8 mouse cellular contexts compared by ENCODE assay signal in genomic region chr8:105265128-105265527, GRCm38 (mm10). TPM values are rescaled to one million over a fixed set of nuclear protein-coding genes. Genes with fewer than 3 reads are reported as not detected.
DNase-seq lines count a peak whose midpoint lies in the region; ATAC-seq and TF ChIP-seq lines count a peak whose summit lies in the region.

No protein-coding gene starts in this region.

- peak overlapping the region; percentile 73 for H3K4me3 ChIP-seq in embryonic facial prominence, embryonic 15.5 days (replicated peaks)
- H3K4me3 ChIP-seq in stomach, embryonic 16.5 days (replicated peaks; ENCODE audit: low read length): peak overlapping the region; percentile 67
- H3K4me3 ChIP-seq in cerebellum, adult 2 months (replicated peaks; ENCODE audit: insufficient read depth, low read depth, low read length): no peak overlapping the region

- H3K27ac ChIP-seq in embryonic facial prominence, embryonic 15.5 days (replicated peaks): no peak overlapping the region
- no peak overlapping the region for H3K27ac ChIP-seq in stomach, embryonic 16.5 days (ENCODE audit: low read length)
- no peak overlapping the region for H3K27ac ChIP-seq in cerebellum, adult 2 months (ENCODE audit: insufficient read depth, low read length)

- no peak for TF ChIP-seq POLR2A in cerebellum, adult 2 months (IDR thresholded peaks at IDR 0.05; ENCODE audit: borderline replicate concordance, insufficient read depth, low read length)

- no peak overlapping the region for H3K9ac ChIP-seq in embryonic facial prominence, embryonic 15.5 days
- H3K9ac ChIP-seq in stomach, embryonic 16.5 days (ENCODE audit: low read length): peak overlapping the region; percentile 72

- no peaks in the 10 kb centered on the region for H3K9me3 ChIP-seq in embryonic facial prominence, embryonic 15.5 days (replicated peaks)
- no peaks in the 10 kb centered on the region for H3K9me3 ChIP-seq in stomach, embryonic 16.5 days (replicated peaks; ENCODE audit: control insufficient read depth, low read length)

- peaks cover 70% of the 10 kb centered on the region for H3K27me3 ChIP-seq in embryonic facial prominence, embryonic 15.5 days
- peaks cover 40% of the 10 kb centered on the region for H3K27me3 ChIP-seq in stomach, embryonic 16.5 days (ENCODE audit: control insufficient read depth, insufficient read depth, low read length)
- no peaks in the 10 kb centered on the region; the same call in 1 of the 2 replicates for H3K27me3 ChIP-seq in cerebellum, adult 2 months (ENCODE audit: control insufficient read depth, insufficient read depth, low read length)

- no peak for ATAC-seq in embryonic facial prominence, embryonic 15.5 days (ENCODE audit: insufficient number of reproducible peaks, low FRiP score, low TSS enrichment, low read depth)
- no peak for ATAC-seq in stomach, embryonic 16.5 days (ENCODE audit: insufficient read depth, low FRiP score)

- DNase-seq in lung, adult 18-20 months: peak; percentile 50 to 68
- DNase-seq in lung, postnatal 14 days: no peak
- DNase-seq in kidney, adult 11 months: peak; percentile 47
- DNase-seq in lung, postnatal 25 days (ENCODE audit: low spot score): peak; percentile 67
- no peak for DNase-seq in cerebellum, adult 2 months
- no peak for DNase-seq in ovary, adult 18-20 months (ENCODE audit: low spot score)

- H3K36me3 ChIP-seq in embryonic facial prominence, embryonic 15.5 days: no peaks in the 10 kb centered on the region
- no peaks in the 10 kb centered on the region for H3K36me3 ChIP-seq in stomach, embryonic 16.5 days (ENCODE audit: control insufficient read depth, insufficient read depth, low read length)

- H3K4me1 ChIP-seq in embryonic facial prominence, embryonic 15.5 days: peaks cover 38% of the 10 kb centered on the region
- H3K4me1 ChIP-seq in stomach, embryonic 16.5 days (ENCODE audit: control insufficient read depth, insufficient read depth, low read length): peaks cover 29% of the 10 kb centered on the region
- 0 out of 2 replicates have a peak, but pooled peaks cover 3% of the 10 kb centered on the region for H3K4me1 ChIP-seq in cerebellum, adult 2 months (ENCODE audit: control insufficient read depth, insufficient read depth, low read length)

- 13% methylated on average over 10 of the region's 10 CpGs for WGBS in embryonic facial prominence, embryonic 15.5 days
- WGBS in stomach, embryonic 16.5 days: 10% methylated on average over 10 of the region's 10 CpGs
- WGBS in cerebellum, adult 2 months: 27% methylated on average over 10 of the region's 10 CpGs

- H3K4me2 ChIP-seq in embryonic facial prominence, embryonic 15.5 days (replicated peaks): peak overlapping the region; percentile 90
- peak overlapping the region; percentile 94 for H3K4me2 ChIP-seq in stomach, embryonic 16.5 days (ENCODE audit: low read depth, low read length)

- TF ChIP-seq CTCF in cerebellum, adult 2 months (IDR thresholded peaks at IDR 0.05; ENCODE audit: borderline replicate concordance, insufficient read depth, low read depth, low read length): no peak

RNA-seq across cellular contexts. Expression of gene Fbxl8, which starts 0.7 kb away (rescaled TPM):
- polyA plus RNA-seq in embryonic facial prominence, embryonic 15.5 days (2015; fragmentation: Nextera tagmentation; extraction: Ambion mirVana): 3.3 and 4.0 TPM in 2 replicates
- 3.4 and 4.7 TPM in 2 replicates for polyA plus RNA-seq in stomach, embryonic 16.5 days (2015; fragmentation: Nextera tagmentation; extraction: Ambion mirVana)
- 1.7 and 2.1 TPM in 2 replicates for polyA plus RNA-seq in cerebellum, adult 2 months (2012; rRNA removed)

RNA-seq across cellular contexts. Expression of gene Tradd, which starts 0.7 kb away (rescaled TPM):
- polyA plus RNA-seq in embryonic facial prominence, embryonic 15.5 days (2015; fragmentation: Nextera tagmentation; extraction: Ambion mirVana): 27.4 and 28.8 TPM in 2 replicates
- polyA plus RNA-seq in stomach, embryonic 16.5 days (2015; fragmentation: Nextera tagmentation; extraction: Ambion mirVana): 32.9 and 36.1 TPM in 2 replicates
- 10.3 and 12.1 TPM in 2 replicates for polyA plus RNA-seq in cerebellum, adult 2 months (2012; rRNA removed)

RNA-seq across cellular contexts. Expression of gene Hsf4, which starts 4.5 kb away (rescaled TPM):
- polyA plus RNA-seq in embryonic facial prominence, embryonic 15.5 days (2015; fragmentation: Nextera tagmentation; extraction: Ambion mirVana): 0.13 and 0.33 TPM in 2 replicates
- polyA plus RNA-seq in stomach, embryonic 16.5 days (2015; fragmentation: Nextera tagmentation; extraction: Ambion mirVana): not detected in 2 replicates
- polyA plus RNA-seq in cerebellum, adult 2 months (2012; rRNA removed): 18.4 and 24.5 TPM in 2 replicates

RNA-seq across cellular contexts. Expression of gene B3gnt9, which starts 10.2 kb away (rescaled TPM):
- 45.5 and 49.2 TPM in 2 replicates for polyA plus RNA-seq in embryonic facial prominence, embryonic 15.5 days (2015; fragmentation: Nextera tagmentation; extraction: Ambion mirVana)
- polyA plus RNA-seq in stomach, embryonic 16.5 days (2015; fragmentation: Nextera tagmentation; extraction: Ambion mirVana): 21.4 and 21.6 TPM in 2 replicates
- polyA plus RNA-seq in cerebellum, adult 2 months (2012; rRNA removed): 5.2 and 6.3 TPM in 2 replicates

RNA-seq across cellular contexts. Expression of gene Nol3, which starts 10.8 kb away (rescaled TPM):
- 3.6 and 4.4 TPM in 2 replicates for polyA plus RNA-seq in embryonic facial prominence, embryonic 15.5 days (2015; fragmentation: Nextera tagmentation; extraction: Ambion mirVana)
- 1.3 and 2.3 TPM in 2 replicates for polyA plus RNA-seq in stomach, embryonic 16.5 days (2015; fragmentation: Nextera tagmentation; extraction: Ambion mirVana)
- polyA plus RNA-seq in cerebellum, adult 2 months (2012; rRNA removed): 8.8 and 10.4 TPM in 2 replicates

Comparison
In these comparisons a context has a peak if more than half of its experiments do, and no peak if none do; other contexts are left out.
1. DNase-seq: peak in lung, adult 18-20 months (2 of 2), kidney, adult 11 months (single experiment) and lung, postnatal 25 days (single experiment); none in lung, postnatal 14 days (single experiment), cerebellum, adult 2 months (0 of 2) and ovary, adult 18-20 months (single experiment).
2. RNA of gene Hsf4, which starts 4.5 kb away (polyA plus RNA-seq): 18.4 to 24.5 TPM in cerebellum, adult 2 months; 0.13 to 0.33 TPM in embryonic facial prominence, embryonic 15.5 days and not detected in stomach, embryonic 16.5 days; every median in the first group is over 10 times any median in the second.